Comparison of ENCODE assay signal across 10 mouse cellular contexts in the genomic region with DNA sequence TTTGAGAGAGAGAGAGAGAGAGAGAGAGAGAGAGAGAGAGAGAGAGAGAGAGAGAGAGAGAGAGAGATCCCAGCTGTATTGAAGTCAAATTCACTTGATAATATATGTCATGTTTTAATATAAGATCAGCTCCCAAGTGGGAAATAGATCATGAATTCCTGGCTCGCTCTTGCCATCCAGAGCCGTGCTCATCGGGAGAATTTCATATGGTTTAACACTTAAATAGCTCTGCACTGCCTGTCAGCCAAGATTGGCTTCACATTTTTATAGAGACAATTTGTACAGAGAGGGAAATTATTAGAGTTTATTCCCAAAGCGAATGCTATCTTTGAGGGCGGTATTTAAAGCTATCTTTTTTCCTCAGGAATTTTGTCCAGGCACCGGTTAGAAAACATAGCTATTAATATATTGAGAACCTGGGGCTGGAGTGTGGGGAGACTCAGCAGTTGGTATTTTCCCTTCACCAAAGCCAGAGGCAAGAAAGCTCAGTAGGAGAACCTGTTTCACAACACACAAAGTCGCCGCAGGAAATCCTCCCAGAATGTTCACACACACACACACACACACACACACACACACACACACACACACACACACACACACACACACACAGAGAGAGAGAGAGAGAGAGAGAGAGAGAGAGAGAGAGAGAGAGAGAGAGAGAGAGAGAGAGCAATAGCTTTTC. TPM values are rescaled to one million over a fixed set of nuclear protein-coding genes. Genes with fewer than 3 reads are reported as not detected.
DNase-seq lines count a peak whose midpoint lies in the region; ATAC-seq lines count a peak whose summit lies in the region.
"Had no signal": no experiment of that assay in that cellular context is flagged by ENCODE, and none has a peak within 500 bp of the region (broad histone marks: within the 10 kb centered on the region; RNA-seq: fewer than 3 reads in every experiment).

No protein-coding gene starts in this region.

- H3K4me1 ChIP-seq in kidney, embryonic 15.5 days, result no peaks in the 10 kb centered on the region
- no peaks in the 10 kb centered on the region; the same call in 1 of the 2 replicates for H3K4me1 ChIP-seq in embryonic facial prominence, embryonic 14.5 days (ENCODE audit: control insufficient read depth, insufficient read depth, low read length)
- peaks cover 7% of the 10 kb centered on the region; the same call in 1 of the 2 replicates for H3K4me1 ChIP-seq in intestine, embryonic 14.5 days (replicated peaks; ENCODE audit: control insufficient read depth, insufficient read depth, low read length)
- no peaks in the 10 kb centered on the region for H3K4me1 ChIP-seq in stomach, embryonic 14.5 days (ENCODE audit: control insufficient read depth, insufficient read depth, low read length)

- H3K27ac ChIP-seq in kidney, embryonic 15.5 days, result no peak overlapping the region
- H3K27ac ChIP-seq in embryonic facial prominence, embryonic 14.5 days (replicated peaks; ENCODE audit: low read depth, low read length), result no peak overlapping the region
- H3K27ac ChIP-seq in intestine, embryonic 14.5 days (ENCODE audit: low read depth), result no peak overlapping the region
- no peak overlapping the region for H3K27ac ChIP-seq in stomach, embryonic 14.5 days (ENCODE audit: low read length)

- H3K9ac ChIP-seq in kidney, embryonic 15.5 days, result no peak overlapping the region
- no peak overlapping the region for H3K9ac ChIP-seq in embryonic facial prominence, embryonic 14.5 days (ENCODE audit: low read depth, low read length)
- H3K9ac ChIP-seq in intestine, embryonic 14.5 days (ENCODE audit: low read length), result no peak overlapping the region
- no peak overlapping the region for H3K9ac ChIP-seq in stomach, embryonic 14.5 days (replicated peaks; ENCODE audit: low read depth, low read length)

- no peaks in the 10 kb centered on the region for H3K27me3 ChIP-seq in kidney, embryonic 15.5 days
- no peaks in the 10 kb centered on the region for H3K27me3 ChIP-seq in embryonic facial prominence, embryonic 14.5 days (replicated peaks; ENCODE audit: control insufficient read depth, insufficient read depth, low read length)
- no peaks in the 10 kb centered on the region for H3K27me3 ChIP-seq in intestine, embryonic 14.5 days (replicated peaks; ENCODE audit: control insufficient read depth, insufficient read depth, low read length)
- no peaks in the 10 kb centered on the region for H3K27me3 ChIP-seq in stomach, embryonic 14.5 days (ENCODE audit: control insufficient read depth, insufficient read depth, low read length)
- H3K27me3 ChIP-seq: Patski had no signal

- 0 out of 2 replicates have a peak overlapping the region, but pooled peaks have one; percentile 23 for H3K4me2 ChIP-seq in kidney, embryonic 15.5 days
- H3K4me2 ChIP-seq in embryonic facial prominence, embryonic 14.5 days (ENCODE audit: low read depth, low read length), result peak overlapping the region; percentile 26; the same call in 1 of the 2 replicates
- H3K4me2 ChIP-seq in intestine, embryonic 14.5 days (ENCODE audit: low read length), result peak overlapping the region; percentile 36
- H3K4me2 ChIP-seq in stomach, embryonic 14.5 days (replicated peaks; ENCODE audit: low read depth, low read length), result 0 out of 2 replicates have a peak overlapping the region, but pooled peaks have one; percentile 22

- H3K9me3 ChIP-seq in kidney, embryonic 15.5 days (replicated peaks), result no peaks in the 10 kb centered on the region
- no peaks in the 10 kb centered on the region for H3K9me3 ChIP-seq in embryonic facial prominence, embryonic 14.5 days (ENCODE audit: control insufficient read depth, low read length)
- no peaks in the 10 kb centered on the region for H3K9me3 ChIP-seq in intestine, embryonic 14.5 days (ENCODE audit: control insufficient read depth, low read length)
- no peaks in the 10 kb centered on the region for H3K9me3 ChIP-seq in stomach, embryonic 14.5 days (ENCODE audit: control insufficient read depth, low read depth, low read length)

- intact Hi-C loops in left cerebral cortex, postnatal 25 days (cut with DNase I), result no loop called here
- intact Hi-C loops in left cerebral cortex, postnatal 14 days (cut with DNase I), result no loop called here

- no peak for ATAC-seq in kidney, embryonic 15.5 days (replicated peaks; ENCODE audit: low FRiP score)
- ATAC-seq in embryonic facial prominence, embryonic 14.5 days (ENCODE audit: low read depth), result no peak
- no peak for ATAC-seq in intestine, embryonic 14.5 days (replicated peaks; ENCODE audit: low FRiP score, low TSS enrichment, low read depth)
- ATAC-seq in stomach, embryonic 14.5 days (ENCODE audit: insufficient number of reproducible peaks, insufficient read depth, low FRiP score, low read depth), result no peak
- ATAC-seq: Patski had no signal

- no peak overlapping the region for H3K4me3 ChIP-seq in kidney, embryonic 15.5 days (replicated peaks)
- no peak overlapping the region for H3K4me3 ChIP-seq in embryonic facial prominence, embryonic 14.5 days (ENCODE audit: low read depth, low read length)
- H3K4me3 ChIP-seq in intestine, embryonic 14.5 days (ENCODE audit: low read depth, low read length), result no peak overlapping the region
- H3K4me3 ChIP-seq in stomach, embryonic 14.5 days (ENCODE audit: low read depth, low read length), result no peak overlapping the region

- no peak for DNase-seq in kidney, adult 18-20 months
- no peak for DNase-seq in embryonic facial prominence, embryonic 14.5 days (ENCODE audit: low spot score)
- no peak for DNase-seq in intestine, embryonic 14.5 days (ENCODE audit: low spot score)
- no peak for DNase-seq in left cerebral cortex, postnatal 25 days (ENCODE audit: low spot score in 2 of 2)
- DNase-seq in embryo, embryonic 11 days, result no peak
- no peak for DNase-seq in left cerebral cortex, postnatal 14 days (ENCODE audit: low spot score in 2 of 2)
- DNase-seq: kidney, adult 9 months had no signal

- 56% methylated on average over 8 of the region's 8 CpGs for WGBS in kidney, embryonic 15.5 days
- WGBS in embryonic facial prominence, embryonic 14.5 days, result 45% methylated on average over 8 of the region's 8 CpGs
- WGBS in intestine, embryonic 14.5 days, result 31% methylated on average over 8 of the region's 8 CpGs
- 39% methylated on average over 8 of the region's 8 CpGs for WGBS in stomach, embryonic 14.5 days

- no peaks in the 10 kb centered on the region for H3K36me3 ChIP-seq in kidney, embryonic 15.5 days
- no peaks in the 10 kb centered on the region for H3K36me3 ChIP-seq in embryonic facial prominence, embryonic 14.5 days (ENCODE audit: control insufficient read depth, insufficient read depth, low read length)
- no peaks in the 10 kb centered on the region for H3K36me3 ChIP-seq in intestine, embryonic 14.5 days (ENCODE audit: control insufficient read depth, insufficient read depth, low read length)
- H3K36me3 ChIP-seq in stomach, embryonic 14.5 days (ENCODE audit: control insufficient read depth, insufficient read depth, low read length), result no peaks in the 10 kb centered on the region

RNA-seq across cellular contexts. Expression of gene Cdk17, which starts 17.9 kb away (rescaled TPM):
- polyA plus RNA-seq in kidney, embryonic 15.5 days (2015; fragmentation: Nextera tagmentation; extraction: Ambion mirVana), result 16.7 and 17.2 TPM in 2 replicates
- polyA plus RNA-seq in embryonic facial prominence, embryonic 14.5 days (2014; fragmentation: Nextera tagmentation; extraction: Ambion mirVana), result 23.8 and 26.9 TPM in 2 replicates
- polyA plus RNA-seq in intestine, embryonic 14.5 days (2014; fragmentation: Nextera tagmentation; extraction: Ambion mirVana), result 21.9 and 23.6 TPM in 2 replicates
- 23.0 and 26.5 TPM in 2 replicates for polyA plus RNA-seq in stomach, embryonic 14.5 days (2014; fragmentation: Nextera tagmentation; extraction: Ambion mirVana)
- total RNA-seq in left cerebral cortex, postnatal 25 days (2021), result 100 to 1,000 TPM; 217 to 221 TPM
- total RNA-seq in left cerebral cortex, postnatal 14 days (2021), result 100 to 1,000 TPM; 189 to 193 TPM
